Mouse (Mus musculus): Measurements from ENCODE around the gene Rpa1. TPM values are rescaled to one million over a fixed set of nuclear protein-coding genes. Genes with fewer than 3 reads are reported as not detected.
"Not testable (repeated sequence)": the region's sequence is repeated elsewhere in the genome, so short reads cannot be mapped to it uniquely, and the experiment has no call there.

Rpa1 gene
- 86.2 and 100 TPM in 2 replicates for polyA plus RNA-seq (2015; fragmentation: Nextera tagmentation; extraction: Ambion mirVana)

- Histone ChIP-seq H3K9ac (peak within 1 kb of the TSS; percentile 82), H3K36me3 (no peaks in the 10 kb centered on the region), H3K9me3 (no peaks in the 10 kb centered on the region), H3K4me2 (replicated peaks) (peak within 1 kb of the TSS; percentile 84), H3K27ac (peak within 1 kb of the TSS; percentile 76), H3K4me1 (replicated peaks) (peaks cover 22% of the 10 kb centered on the region; the same call in 1 of the 2 replicates), H3K27me3 (replicated peaks) (no peaks in the 10 kb centered on the region), H3K4me3 (replicated peaks) (peak within 1 kb of the TSS; percentile 86)
- ATAC-seq = peak; percentile 100
- WGBS = under 1% methylated on average over 56 of the region's 56 CpGs
Observed at GRCm38 (mm10) chr11:75348199-75348889, at the start of gene Rpa1, which contains the start of gene Smyd4. Rpa1 (minus strand) TSS chr11:75348324. Smyd4 (plus strand) TSS chr11:75348433.

GRCm38 (mm10) chr11:75397452-75397851 lies 49.3 kb upstream of the Rpa1 start:
- H3K4me1 ChIP-seq (replicated peaks) = 0 out of 2 replicates have a peak, but pooled peaks cover 2% of the 10 kb centered on the region
- no peak for ATAC-seq
- H3K9me3 ChIP-seq = no peaks in the 10 kb centered on the region
- no peaks in the 10 kb centered on the region for H3K36me3 ChIP-seq
- no peak overlapping the region for H3K4me3 ChIP-seq (replicated peaks)
- H3K4me2 ChIP-seq (replicated peaks) = no peak overlapping the region
- H3K9ac ChIP-seq = no peak overlapping the region
- H3K27me3 ChIP-seq (replicated peaks) = no peaks in the 10 kb centered on the region
- WGBS = 76% methylated on average over 7 of the region's 7 CpGs
- no peak overlapping the region for H3K27ac ChIP-seq

- no peak overlapping the region for H3K9ac ChIP-seq
- no peaks in the 10 kb centered on the region for H3K4me1 ChIP-seq (replicated peaks)
- ATAC-seq = no peak
- no peak overlapping the region for H3K4me3 ChIP-seq (replicated peaks)
- H3K27me3 ChIP-seq (replicated peaks) = no peaks in the 10 kb centered on the region
- no peak overlapping the region for H3K4me2 ChIP-seq (replicated peaks)
- H3K9me3 ChIP-seq = no peaks in the 10 kb centered on the region
- 73% methylated on average over 1 of the region's 1 CpGs for WGBS
- no peak overlapping the region for H3K27ac ChIP-seq
- H3K36me3 ChIP-seq = no peaks in the 10 kb centered on the region
Observed at GRCm38 (mm10) chr11:75395611-75396010, 47.5 kb upstream of the Rpa1 start.

- H3K4me2 ChIP-seq (replicated peaks); H3K27ac ChIP-seq; H3K27me3 ChIP-seq (replicated peaks); H3K9ac ChIP-seq; H3K4me3 ChIP-seq (replicated peaks); H3K4me1 ChIP-seq (replicated peaks); H3K9me3 ChIP-seq; ATAC-seq; H3K36me3 ChIP-seq: not testable (repeated sequence)
- 45% methylated on average over 3 of the region's 3 CpGs for WGBS
Observed at GRCm38 (mm10) chr11:75383529-75383928, 35.4 kb upstream of the Rpa1 start.

GRCm38 (mm10) chr11:75378786-75379185 lies 30.7 kb upstream of the Rpa1 start:
- not testable (repeated sequence) for H3K4me1 ChIP-seq (replicated peaks); H3K9ac ChIP-seq; ATAC-seq; H3K27ac ChIP-seq; H3K36me3 ChIP-seq; H3K27me3 ChIP-seq (replicated peaks); H3K4me3 ChIP-seq (replicated peaks); H3K4me2 ChIP-seq (replicated peaks); H3K9me3 ChIP-seq
- 85% methylated on average over 2 of the region's 2 CpGs for WGBS

GRCm38 (mm10) chr11:75377125-75377524 lies 29.0 kb upstream of the Rpa1 start:
- Histone ChIP-seq H3K4me2 (replicated peaks) (no peak overlapping the region), H3K9me3 (no peaks in the 10 kb centered on the region), H3K9ac (no peak overlapping the region), H3K4me1 (replicated peaks) (no peaks in the 10 kb centered on the region), H3K27me3 (replicated peaks) (no peaks in the 10 kb centered on the region), H3K27ac (no peak overlapping the region), H3K4me3 (replicated peaks) (no peak overlapping the region), H3K36me3 (no peaks in the 10 kb centered on the region)
- no peak for ATAC-seq
- 87% methylated on average over 1 of the region's 1 CpGs for WGBS

GRCm38 (mm10) chr11:75355475-75355874 lies 7.4 kb upstream of the Rpa1 start:
- Histone ChIP-seq H3K4me1 (replicated peaks) (no peaks in the 10 kb centered on the region), H3K4me2 (replicated peaks) (no peak overlapping the region), H3K36me3 (no peaks in the 10 kb centered on the region), H3K27ac (no peak overlapping the region), H3K27me3 (replicated peaks) (no peaks in the 10 kb centered on the region), H3K4me3 (replicated peaks) (no peak overlapping the region), H3K9me3 (no peaks in the 10 kb centered on the region), H3K9ac (no peak overlapping the region)
- 91% methylated on average over 1 of the region's 1 CpGs for WGBS
- no peak for ATAC-seq

GRCm38 (mm10) chr11:75351225-75351624 lies 3.1 kb upstream of the Rpa1 start:
- Histone ChIP-seq H3K4me1 (replicated peaks) (peaks cover 12% of the 10 kb centered on the region; the same call in 1 of the 2 replicates), H3K27me3 (replicated peaks) (no peaks in the 10 kb centered on the region), H3K4me3 (replicated peaks) (no peak overlapping the region), H3K4me2 (replicated peaks) (no peak overlapping the region), H3K9me3 (no peaks in the 10 kb centered on the region), H3K36me3 (no peaks in the 10 kb centered on the region), H3K9ac (no peak overlapping the region), H3K27ac (no peak overlapping the region)
- no peak for ATAC-seq

- H3K9ac ChIP-seq = peak overlapping the region; percentile 61
- H3K9me3 ChIP-seq = no peaks in the 10 kb centered on the region
- H3K36me3 ChIP-seq = no peaks in the 10 kb centered on the region
- peak overlapping the region; percentile 84 for H3K4me2 ChIP-seq (replicated peaks)
- H3K4me1 ChIP-seq (replicated peaks) = peaks cover 18% of the 10 kb centered on the region; the same call in 1 of the 2 replicates
- H3K27me3 ChIP-seq (replicated peaks) = no peaks in the 10 kb centered on the region
- H3K4me3 ChIP-seq (replicated peaks) = peak overlapping the region; percentile 86
- H3K27ac ChIP-seq = peak overlapping the region; percentile 73
- ATAC-seq = no peak
- 40% methylated on average over 10 of the region's 10 CpGs for WGBS
Observed at GRCm38 (mm10) chr11:75348890-75349261, 752 bp upstream of the Rpa1 start.

GRCm38 (mm10) chr11:75347596-75347995 lies 528 bp downstream of the Rpa1 start:
- H3K36me3 ChIP-seq = no peaks in the 10 kb centered on the region
- H3K27ac ChIP-seq = peak overlapping the region; percentile 76
- H3K9me3 ChIP-seq = no peaks in the 10 kb centered on the region
- H3K4me1 ChIP-seq (replicated peaks) = peaks cover 22% of the 10 kb centered on the region; the same call in 1 of the 2 replicates
- H3K9ac ChIP-seq = peak overlapping the region; percentile 82
- H3K4me3 ChIP-seq (replicated peaks) = peak overlapping the region; percentile 86
- WGBS = under 1% methylated on average over 10 of the region's 10 CpGs
- no peaks in the 10 kb centered on the region for H3K27me3 ChIP-seq (replicated peaks)
- peak overlapping the region; percentile 84 for H3K4me2 ChIP-seq (replicated peaks)
- ATAC-seq = no peak

- H3K36me3 ChIP-seq = no peaks in the 10 kb centered on the region
- H3K9me3 ChIP-seq = no peaks in the 10 kb centered on the region
- WGBS = 36% methylated on average over 10 of the region's 10 CpGs
- no peaks in the 10 kb centered on the region for H3K27me3 ChIP-seq (replicated peaks)
- H3K4me1 ChIP-seq (replicated peaks) = peaks cover 22% of the 10 kb centered on the region; the same call in 1 of the 2 replicates
- no peak overlapping the region for H3K27ac ChIP-seq
- peak overlapping the region; percentile 84 for H3K4me2 ChIP-seq (replicated peaks)
- peak overlapping the region; percentile 86 for H3K4me3 ChIP-seq (replicated peaks)
- no peak for ATAC-seq
- H3K9ac ChIP-seq = peak overlapping the region; percentile 82
Observed at GRCm38 (mm10) chr11:75347188-75347585, 937 bp downstream of the Rpa1 start.

- Histone ChIP-seq H3K9ac (no peak overlapping the region), H3K4me2 (replicated peaks) (peak overlapping the region; percentile 84), H3K9me3 (no peaks in the 10 kb centered on the region), H3K36me3 (no peaks in the 10 kb centered on the region), H3K4me1 (replicated peaks) (peaks cover 22% of the 10 kb centered on the region; the same call in 1 of the 2 replicates), H3K27me3 (replicated peaks) (no peaks in the 10 kb centered on the region), H3K4me3 (replicated peaks) (no peak overlapping the region), H3K27ac (no peak overlapping the region)
- 53% methylated on average over 4 of the region's 4 CpGs for WGBS
- ATAC-seq = no peak
Observed at GRCm38 (mm10) chr11:75346556-75347187, 1.5 kb downstream of the Rpa1 start.
